Mouse (Mus musculus): ENCODE results near the gene Gm17324.

Gene Gm17324

DNA sequence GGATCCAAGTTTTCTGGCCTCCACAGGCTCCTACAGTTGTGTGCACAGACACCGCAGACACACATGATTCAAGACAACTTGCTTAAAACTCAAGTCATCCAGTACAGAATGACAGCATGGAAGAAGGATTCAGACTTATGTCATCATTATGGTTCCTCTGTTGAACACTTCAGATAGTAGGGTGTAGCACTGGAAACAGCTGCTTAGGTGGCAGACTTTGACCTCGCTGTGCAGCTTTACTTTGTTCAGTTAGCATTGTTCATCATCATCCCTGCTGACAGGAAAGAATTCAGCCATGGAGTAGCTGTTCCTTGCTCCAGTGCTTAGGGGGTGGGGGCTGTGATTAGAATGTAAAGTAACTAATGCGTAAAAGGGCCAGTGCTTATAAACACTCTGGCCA, 17.1 kb upstream of the Gm17324 start:
- DNase-seq (ENCODE audit: extremely low read depth, low read depth, low spot score), result no peak

GRCm38 (mm10) chr9:78463337-78463736, 14.8 kb upstream of the Gm17324 start:
- DNase-seq (ENCODE audit: extremely low read depth, low read depth, low spot score), result no peak

DNA sequence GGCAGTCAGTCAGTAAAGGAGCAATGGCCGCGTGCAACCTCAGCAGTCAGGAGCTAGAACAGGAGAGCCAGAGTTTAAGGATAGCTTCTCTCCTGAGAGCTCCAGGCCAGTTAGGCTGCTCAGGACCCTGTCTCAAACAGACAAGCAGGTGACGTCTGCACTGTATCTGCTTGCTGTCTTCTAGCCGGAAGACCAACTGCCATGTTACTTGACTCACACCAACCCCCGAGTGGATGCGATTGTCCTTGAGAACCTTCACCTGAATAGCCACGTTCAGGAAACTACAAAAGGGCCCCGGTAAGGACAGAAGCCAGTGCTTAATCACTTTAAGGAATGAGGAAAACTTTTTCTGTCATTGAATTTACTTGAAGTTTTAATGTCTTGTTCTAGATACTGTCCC, 8.4 kb upstream of the Gm17324 start:
- DNase-seq (ENCODE audit: extremely low read depth, low read depth, low spot score), result no peak

DNA sequence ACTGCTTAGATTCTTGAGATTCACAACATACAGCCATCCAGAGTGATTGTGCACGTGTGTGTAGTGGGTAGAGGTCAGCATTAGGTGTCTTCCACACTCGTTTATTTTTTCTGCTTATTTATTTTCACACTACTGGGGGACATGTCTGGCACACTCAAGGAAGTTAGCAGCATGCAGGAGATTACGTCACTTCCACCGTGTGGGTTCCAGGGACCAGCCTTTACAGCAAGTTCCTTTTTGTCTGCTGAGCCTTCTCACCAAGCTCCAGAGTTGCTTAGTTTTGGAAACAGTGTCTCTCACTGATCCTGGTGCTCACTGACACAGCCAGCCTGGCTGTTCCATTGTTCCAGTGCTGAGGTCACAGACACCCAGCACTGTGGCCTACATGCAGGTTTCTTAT, 2.8 kb upstream of the Gm17324 start:
- DNase-seq (ENCODE audit: extremely low read depth, low read depth, low spot score), result no peak

DNA sequence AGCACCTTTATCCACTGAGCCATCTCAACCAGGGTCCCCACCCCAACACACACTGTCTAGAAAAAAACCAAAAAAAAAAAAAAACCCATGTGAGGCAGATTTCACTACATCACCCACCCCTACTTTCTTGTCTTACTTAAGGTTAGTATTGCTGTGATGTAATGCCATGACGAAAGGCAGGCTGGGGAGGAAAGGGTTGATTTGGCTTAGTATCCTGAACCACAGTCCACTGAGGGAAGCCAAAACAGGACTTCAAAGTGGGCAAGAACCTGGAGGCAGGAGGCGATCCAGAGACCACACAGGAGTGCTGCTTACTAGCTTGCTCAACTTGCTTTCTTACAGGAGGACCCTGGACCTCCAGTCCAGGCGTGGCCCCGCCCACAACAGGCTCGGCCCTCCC, 1.8 kb upstream of the Gm17324 start:
- DNase-seq (ENCODE audit: extremely low read depth, low read depth, low spot score), result no peak

DNA sequence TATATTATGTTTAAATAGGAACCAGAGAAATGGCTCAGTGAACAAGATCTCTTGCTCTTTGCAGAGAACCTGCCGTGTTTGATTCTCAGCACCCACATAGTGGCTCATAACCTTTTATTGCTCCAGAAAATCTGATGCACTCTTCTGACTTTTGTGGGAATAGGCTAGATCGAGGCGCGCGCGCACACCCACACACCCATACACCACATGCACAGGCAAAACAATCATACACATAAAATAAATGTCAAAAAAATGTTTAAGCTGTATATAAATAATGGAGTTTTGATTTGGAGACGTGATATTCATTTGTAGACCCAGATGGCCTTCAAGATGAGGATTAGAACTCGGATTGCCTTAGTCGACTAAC, 997 bp downstream of the Gm17324 start:
- DNase-seq (ENCODE audit: extremely low read depth, low read depth, low spot score), result no peak

DNA sequence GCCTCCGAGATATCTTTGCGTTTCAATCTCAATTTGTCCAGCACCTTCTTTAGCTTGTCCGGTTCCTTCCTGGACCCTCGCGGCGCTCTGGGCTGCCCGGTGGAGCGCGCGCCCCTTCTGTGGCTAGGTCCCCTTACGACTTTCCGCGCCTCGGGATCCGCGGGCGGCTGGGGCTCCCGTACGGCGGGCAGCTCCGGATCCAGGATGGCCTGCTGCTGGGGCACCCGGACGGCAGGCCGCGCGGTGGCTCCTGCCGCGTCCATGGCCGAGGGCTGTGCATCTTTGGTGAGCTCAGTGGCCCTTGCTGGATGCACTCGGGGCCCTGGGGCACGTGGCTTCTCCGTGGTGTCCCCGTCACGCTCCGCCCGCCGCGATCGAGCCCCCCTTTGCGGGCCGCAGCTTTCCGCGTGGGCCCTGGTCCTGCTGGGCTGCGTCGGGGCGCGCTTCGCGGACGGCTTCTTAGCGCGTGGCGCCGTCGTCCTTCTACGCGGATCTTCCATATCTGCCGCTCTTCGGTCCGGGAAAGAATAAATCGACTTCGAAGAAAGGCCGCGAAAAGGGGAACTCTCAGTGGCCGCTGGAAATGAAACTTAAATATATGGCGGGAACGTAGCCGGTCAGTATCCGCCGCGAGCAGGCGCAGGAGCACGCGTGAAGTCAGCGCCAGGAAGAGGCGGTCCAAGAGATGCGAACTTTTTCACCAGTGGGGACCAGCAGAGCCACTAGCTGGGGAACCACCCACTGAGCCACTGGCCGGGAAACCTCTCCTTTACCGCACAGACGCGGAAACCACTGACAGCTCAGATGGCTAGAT, 5.8 kb downstream of the Gm17324 start, which contains the start of gene Cgas:
Cgas (minus strand) TSS at position 659 of the 814 bp plus-strand sequence.
- no peak for DNase-seq (ENCODE audit: extremely low read depth, low read depth, low spot score)

DNA sequence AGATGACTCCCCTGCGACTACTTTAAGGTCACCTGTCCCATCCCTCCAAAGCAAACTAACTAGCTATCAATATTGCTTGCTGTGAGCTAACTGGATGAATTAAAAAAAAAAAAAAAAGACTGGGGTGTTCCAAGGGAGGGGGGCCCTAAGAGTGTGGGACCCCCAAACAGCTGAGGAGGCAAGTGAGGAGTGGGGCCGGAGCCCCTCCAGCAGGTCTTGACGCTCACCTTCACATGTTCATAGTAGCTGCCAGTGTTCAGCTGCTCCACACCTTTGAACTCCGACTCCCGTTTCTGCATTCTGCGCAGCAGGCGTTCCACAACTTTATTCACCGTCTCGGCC, 6.4 kb downstream of the Gm17324 start:
- no peak for DNase-seq (ENCODE audit: extremely low read depth, low read depth, low spot score)

- no peak for DNase-seq (ENCODE audit: extremely low read depth, low read depth, low spot score)
Measured at GRCm38 (mm10) chr9:78439426-78439825, 9.2 kb downstream of the Gm17324 start.

DNA sequence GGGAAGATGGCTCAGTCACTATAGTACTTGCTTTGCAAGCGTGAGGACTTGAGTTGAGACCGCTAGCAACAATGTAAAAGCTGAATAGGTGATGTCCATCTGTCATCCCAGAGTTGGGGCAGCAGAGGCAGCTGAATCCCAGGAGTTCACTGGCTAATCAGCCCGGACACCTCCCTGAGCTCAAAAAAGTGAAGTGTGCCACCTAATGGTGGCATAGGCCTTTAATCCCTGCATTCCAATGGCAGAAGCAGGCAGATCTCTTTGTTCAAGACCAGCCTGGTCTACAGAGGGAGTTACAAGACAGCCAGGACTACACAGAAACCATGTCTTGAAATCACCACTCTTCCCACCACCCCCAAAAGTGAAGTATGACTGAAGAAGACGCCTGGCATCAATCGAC, 16.1 kb downstream of the Gm17324 start:
- no peak for DNase-seq (ENCODE audit: extremely low read depth, low read depth, low spot score)

DNA sequence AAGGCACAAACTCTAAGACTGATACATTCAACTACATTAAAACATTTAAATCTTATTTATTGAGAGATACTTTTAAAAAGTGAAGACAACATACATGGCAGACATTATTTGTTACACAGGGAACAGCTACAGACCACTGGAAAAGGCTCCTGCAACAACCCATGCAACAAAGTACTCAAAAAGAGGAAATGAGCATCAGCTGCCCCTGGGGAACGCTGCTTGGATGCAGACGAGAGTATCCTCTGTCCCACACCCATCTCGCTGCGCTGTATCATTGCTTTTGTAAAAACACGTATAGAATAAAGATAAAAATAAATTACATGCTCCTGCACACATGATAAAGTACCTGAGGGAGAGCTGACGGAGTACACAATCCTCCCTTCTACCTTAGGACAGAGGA, 18.1 kb downstream of the Gm17324 start:
- DNase-seq (ENCODE audit: extremely low read depth, low read depth, low spot score), result no peak

DNA sequence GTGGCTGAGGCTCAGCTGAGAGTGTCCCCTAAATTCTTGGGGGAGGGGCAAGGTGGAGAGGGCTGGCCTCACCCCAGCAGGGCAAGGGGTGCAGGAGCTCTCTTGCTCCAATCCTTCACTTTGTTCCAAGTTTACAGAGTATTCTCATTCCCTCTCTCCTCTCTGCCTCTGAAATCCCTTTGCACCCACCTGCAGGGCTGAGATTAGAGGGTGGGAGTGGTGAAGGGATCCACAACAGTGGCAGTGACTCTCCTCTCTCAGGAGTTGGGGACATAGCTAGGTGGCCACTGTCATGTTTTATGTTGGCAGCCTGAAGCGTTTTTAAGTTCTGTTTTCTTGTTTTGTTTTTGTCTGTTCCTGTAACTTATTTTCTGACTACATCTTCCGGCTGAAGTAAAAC, 19.0 kb downstream of the Gm17324 start:
- DNase-seq (ENCODE audit: extremely low read depth, low read depth, low spot score), result no peak

GRCm38 (mm10) chr9:78428870-78429432, 19.6 kb downstream of the Gm17324 start:
- DNase-seq (ENCODE audit: extremely low read depth, low read depth, low spot score), result no peak

GRCm38 (mm10) chr9:78428185-78428584, 20.4 kb downstream of the Gm17324 start:
- no peak for DNase-seq (ENCODE audit: extremely low read depth, low read depth, low spot score)

GRCm38 (mm10) chr9:78427362-78427781, 21.2 kb downstream of the Gm17324 start:
- DNase-seq (ENCODE audit: extremely low read depth, low read depth, low spot score), result no peak

DNA sequence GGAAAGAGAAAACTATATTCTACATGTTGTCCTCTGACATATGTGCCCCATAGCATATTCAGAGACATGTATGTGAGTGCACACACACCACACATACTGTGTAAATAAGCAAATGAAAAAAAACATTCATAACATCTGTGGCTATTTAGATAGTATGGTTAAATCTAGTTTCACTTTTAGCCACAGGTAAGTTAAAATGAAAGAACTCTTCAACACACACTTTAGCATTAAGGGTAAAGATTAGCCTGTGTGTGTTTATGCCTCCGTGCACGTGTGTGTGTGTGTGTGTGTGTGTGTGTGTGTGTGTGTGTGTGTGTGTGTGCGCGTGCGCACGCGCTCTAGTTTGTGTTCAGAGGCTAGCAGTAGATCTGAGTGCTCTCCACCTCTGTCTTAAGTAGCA, 47.0 kb downstream of the Gm17324 start:
- no peak for DNase-seq (ENCODE audit: extremely low read depth, low read depth, low spot score)

GRCm38 (mm10) chr9:78400570-78400969, 48.0 kb downstream of the Gm17324 start:
- no peak for DNase-seq (ENCODE audit: extremely low read depth, low read depth, low spot score)
